Mouse (Mus musculus) regulatory T cell (primary cell): ENCODE results near the gene Gm21970.

Experiments used
- in situ Hi-C: fragments of 300-600 bp; cut with MboI, MseI; formaldehyde crosslinking; loops from one replicate; pipeline ENCODE4 v1.15.1; 2025; ENCODE audit warnings: high pct_unique_total_duplicates

Gene Gm21970

DNA sequence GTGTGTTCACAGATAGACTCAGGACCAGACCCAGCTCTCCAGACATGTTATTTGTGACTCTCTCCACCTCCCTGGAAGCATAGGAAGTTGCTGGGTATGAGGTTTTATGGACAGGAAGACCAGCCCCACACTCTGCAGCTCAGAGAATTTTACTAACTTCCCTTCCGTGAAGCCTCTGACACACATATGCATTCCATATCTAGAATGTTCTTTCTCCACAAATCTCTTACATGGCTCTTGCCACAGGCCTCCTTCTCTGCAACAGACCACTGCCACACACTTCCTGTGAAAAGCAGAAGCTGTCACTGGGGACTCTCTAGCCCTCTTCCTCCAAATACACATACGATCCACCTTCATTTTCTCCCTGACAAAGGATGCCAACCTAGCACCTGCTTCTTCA is 24.5 kb upstream of the Gm21970 start:
- in situ Hi-C loops, result loop anchor here (25.0 kb wide), 2 partner anchors 120 to 220 kb away; partner anchors contain the start of genes Ifnar1 and Tmem50b

DNA sequence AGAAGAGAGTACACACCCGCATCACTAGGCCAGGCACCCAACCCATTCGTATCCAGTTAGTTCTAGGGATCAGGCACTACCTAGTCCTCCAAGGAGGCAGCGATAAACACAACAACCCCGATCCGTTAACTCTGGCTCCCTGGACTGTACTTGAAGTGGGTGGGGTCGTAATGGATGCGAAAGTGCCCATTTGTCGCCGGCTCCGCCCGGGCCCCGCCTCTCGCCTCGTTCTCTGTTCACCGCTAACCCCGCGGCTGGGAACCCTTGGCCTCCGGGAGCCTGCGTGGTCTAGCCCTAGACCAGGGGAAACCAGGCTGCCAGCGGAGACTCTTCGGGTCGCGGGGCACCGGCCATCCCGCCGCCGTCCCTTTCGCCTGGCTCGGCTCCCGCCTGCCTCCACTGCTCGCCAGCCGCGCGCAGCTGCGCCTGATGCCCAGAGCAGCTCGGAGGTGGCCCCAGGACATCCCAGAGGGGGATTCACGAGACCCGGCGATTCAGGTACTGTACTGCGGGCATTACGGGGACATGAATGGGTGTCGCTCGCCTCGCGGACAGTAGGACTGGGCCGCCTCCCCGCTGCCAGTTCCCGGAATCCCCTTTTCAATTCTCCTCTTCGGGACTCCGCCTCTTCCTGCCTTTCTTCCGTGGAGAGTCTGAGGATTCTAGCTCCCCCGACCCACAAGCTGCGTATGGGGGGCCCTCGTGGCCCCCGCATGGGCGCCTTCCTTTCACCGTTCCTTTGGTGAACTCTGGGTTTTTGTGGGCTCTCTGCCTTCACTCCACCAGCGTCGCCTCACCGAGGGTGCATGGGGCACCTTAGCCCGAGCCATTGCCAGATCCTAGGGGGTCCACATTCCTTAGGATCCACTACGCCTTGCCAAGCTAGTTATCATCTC is 18.7 kb upstream of the Gm21970 start, which contains the start of gene Ifnar2:
Gene Ifnar2 (plus strand): TSS at position 207 of the 896 bp plus-strand sequence.
- in situ Hi-C loops, result loop anchor here (10.0 to 25.0 kb wide), 3 partner anchors 114 to 792 kb away; partner anchors contain the start of genes Ifnar1 and Tmem50b

DNA sequence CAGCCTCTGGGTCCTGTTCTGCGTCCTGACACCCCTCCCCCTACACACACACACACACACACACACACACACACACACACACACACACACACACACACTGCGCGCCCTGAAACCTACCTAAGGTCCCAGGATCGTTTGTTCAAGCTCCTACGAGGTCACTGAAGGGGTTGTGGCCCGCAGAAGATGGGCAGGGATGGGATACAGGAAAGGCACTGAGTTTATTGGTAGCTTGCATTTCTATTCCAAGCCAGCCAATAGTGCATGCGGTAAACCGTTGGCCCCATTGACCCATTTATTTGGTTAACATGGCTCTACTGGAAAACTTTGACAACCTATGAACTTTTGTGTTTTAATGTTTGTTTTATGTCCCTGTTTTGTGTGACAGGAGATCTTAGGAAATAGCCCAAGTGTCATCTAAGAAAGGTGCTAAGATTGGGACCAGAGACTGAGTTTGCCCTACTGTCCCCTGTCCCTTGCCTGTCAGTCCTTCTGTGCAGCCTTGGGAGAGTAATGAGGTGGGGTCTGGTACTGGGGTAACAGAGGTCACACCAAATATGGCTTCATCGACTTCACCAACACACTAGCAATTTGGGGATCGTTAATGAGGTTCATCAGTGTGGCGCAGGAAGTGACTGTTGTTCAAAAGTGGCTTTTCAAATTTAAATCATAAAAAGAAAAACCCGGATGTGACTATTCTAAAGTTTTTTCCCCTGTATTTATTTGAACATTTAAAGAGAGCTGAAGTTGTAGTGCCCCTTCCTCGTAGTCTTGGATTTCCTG is 17.9 kb upstream of the Gm21970 start:
- in situ Hi-C loops, result loop anchor here (10.0 to 25.0 kb wide), 3 partner anchors 114 to 791 kb away; partner anchors contain the start of genes Ifnar1 and Tmem50b

DNA sequence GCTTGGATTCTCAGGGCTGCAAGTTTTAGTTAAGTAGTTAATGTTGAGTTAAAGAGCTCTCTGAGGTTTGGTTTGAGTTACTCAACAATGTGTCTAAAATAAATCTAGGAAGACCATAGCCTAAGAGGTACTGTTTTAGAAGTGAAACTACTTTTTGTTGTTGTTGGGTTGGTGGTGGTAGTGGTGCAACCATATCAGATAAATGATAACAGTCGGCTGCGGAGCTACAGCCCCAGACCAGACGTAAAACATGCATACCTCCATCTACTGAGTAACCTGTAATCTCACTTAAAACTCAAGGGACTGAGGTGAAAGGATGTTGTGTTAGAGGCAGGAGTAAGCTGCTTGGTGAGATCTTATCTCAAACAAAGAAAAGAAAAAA is 17.3 kb upstream of the Gm21970 start:
- in situ Hi-C loops, result loop anchor here (10.0 to 25.0 kb wide), 3 partner anchors 113 to 791 kb away; partner anchors contain the start of genes Ifnar1 and Tmem50b

DNA sequence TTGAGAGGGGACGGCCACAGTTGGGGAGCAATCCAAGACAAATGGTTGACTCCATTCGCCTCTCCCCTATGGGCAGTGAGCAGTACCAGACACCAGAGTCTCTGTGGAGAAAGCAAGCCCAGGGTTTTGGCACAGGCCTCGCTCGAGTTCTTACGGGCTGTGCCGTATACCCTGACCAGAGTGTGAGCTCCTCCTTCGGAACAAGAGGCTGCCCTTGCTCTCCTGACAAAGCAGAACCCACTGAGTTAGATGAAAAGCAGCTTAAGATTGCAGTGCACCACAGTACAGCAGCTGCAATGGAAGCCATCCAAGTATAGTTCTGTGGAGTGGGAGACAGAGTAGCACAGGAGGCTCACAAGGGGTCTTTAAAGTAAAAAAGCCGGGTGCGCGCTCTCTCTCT is 14.8 kb upstream of the Gm21970 start:
- in situ Hi-C loops, result loop anchor here (10.0 kb wide), 1 partner anchor 788 kb away; no protein-coding TSS in a partner anchor

DNA sequence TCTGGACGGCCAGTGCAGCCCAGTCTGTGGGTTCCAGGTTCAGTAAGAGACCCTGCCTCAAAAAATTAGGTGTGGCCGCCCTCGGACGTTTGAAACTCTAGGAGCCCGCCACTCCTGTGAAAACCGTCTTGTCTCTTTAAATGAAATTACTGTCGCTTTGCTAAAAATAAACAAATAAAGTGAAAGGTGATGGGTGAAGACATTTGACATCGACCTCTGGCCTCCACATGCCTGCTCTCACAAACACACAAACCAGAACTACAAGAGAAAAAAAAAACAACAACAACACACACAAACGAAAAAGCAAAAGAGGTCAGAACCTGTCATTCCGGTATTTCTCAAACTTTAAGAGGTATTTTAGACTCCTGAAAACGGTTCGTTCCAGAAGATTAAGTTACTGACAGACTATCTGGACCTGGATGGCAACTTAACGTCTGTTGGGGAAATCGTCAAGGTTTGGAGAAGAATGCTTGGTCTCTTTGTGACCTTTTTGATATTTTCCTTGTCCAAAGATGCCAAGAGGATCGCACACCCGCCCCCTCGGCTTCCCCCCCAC is 13.0 kb upstream of the Gm21970 start:
- in situ Hi-C loops, result loop anchor here (10.0 kb wide), 1 partner anchor 786 kb away; no protein-coding TSS in a partner anchor

DNA sequence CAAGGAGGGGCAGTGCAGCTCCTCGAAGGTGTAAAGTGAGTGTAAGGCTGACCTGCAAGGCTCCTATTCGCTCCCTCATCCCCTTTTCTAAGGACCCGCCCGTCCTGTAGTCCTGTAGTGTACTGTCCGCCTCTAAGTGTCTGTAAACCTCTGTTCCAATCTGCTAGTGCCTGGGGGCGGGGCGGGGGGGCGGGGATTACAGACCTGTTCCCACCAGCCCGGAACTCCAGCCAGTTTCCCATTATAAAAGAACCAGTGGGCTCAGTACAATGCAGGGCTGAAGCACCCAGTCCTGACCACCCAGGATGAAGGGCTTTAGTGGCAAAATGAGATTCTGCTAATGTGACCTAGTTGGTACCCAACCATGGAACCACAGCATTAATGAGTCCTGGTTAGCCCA is 12.5 kb upstream of the Gm21970 start:
- in situ Hi-C loops, result loop anchor here (10.0 kb wide), 1 partner anchor 786 kb away; no protein-coding TSS in a partner anchor

DNA sequence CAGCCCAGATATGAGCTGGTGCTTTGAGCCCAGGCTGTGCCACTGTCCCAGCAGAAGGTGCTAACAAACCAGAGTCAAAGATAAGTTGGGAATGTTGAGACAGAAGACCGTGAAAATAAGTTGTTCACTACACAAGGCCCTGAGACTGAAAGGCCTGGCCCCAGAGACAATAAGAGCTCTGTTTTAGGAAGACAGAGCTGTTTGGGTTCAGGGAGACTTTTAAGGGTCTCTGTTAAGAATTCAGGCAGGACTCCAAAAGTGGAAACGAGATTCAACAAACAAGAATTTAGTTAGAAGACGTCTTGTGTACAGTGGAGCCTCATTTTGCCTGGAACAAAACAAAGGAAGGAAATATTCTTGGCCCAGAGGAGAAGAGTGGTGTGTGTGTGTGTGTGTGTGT is 12.1 kb upstream of the Gm21970 start:
- in situ Hi-C loops, result loop anchor here (10.0 kb wide), 1 partner anchor 785 kb away; no protein-coding TSS in a partner anchor

DNA sequence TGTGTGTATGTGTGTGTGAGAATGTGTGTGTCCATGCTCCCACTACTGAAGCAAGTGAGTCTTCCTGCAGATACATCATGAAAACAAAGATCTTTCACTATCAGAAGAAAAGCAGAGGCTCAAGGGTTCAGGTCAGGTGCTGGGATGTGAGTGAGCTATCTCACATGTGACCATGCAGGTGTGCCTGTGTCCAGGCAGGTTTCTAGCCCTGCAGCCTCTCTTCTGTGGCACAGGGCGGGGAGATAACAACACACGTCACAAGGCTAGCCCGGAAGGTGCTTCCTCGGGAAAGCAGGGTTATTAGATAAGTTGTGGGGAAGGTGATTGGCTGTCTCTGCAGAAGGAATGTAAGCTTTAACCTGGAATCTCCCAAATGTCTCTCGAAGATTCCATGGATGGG is 11.4 kb upstream of the Gm21970 start:
- in situ Hi-C loops, result no loop called here

DNA sequence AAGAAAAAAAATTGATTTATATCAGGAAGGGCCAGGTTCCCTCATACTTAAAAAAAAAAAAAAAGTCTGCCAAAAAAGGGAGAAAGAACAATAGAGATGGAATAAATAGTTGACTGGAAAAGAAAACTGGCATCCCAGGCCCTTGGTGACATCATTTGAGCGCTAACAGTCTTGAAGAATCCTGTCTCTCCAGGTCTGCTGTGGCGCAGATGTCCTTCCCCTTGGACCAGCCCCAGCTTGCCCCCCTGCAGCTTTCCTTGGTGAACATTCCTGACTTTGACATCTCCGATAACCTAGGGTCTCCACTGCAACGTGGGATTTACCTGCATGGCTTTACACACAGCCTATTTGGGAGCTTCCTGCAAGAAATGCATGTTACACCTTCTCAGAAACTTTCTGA is 9.9 kb upstream of the Gm21970 start:
- in situ Hi-C loops, result no loop called here

DNA sequence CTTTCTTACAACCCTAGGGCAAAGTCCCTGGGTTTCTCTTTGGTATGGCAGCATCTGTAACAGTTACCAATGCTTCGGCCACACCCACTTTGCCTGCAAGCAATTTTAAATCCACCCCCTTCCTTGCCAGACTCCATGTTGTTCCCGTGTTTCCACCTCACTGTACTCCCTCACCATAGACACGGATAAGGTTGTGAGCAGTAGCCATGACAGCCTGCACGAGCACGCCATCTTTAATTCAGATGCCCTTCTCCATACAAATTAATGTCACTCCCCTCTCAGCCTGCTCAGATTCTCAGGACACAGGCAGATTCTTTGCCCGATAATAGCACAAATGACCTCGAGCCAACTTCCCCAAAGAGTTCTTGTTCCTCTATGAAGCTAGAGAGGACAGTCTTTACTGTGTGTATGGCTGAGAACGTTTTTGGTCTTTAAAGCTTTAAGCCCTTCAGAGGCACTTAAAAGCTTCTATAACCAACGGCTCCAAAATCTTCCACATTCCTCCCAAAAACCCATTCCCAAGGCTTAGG is 9.2 kb upstream of the Gm21970 start:
- in situ Hi-C loops, result no loop called here

DNA sequence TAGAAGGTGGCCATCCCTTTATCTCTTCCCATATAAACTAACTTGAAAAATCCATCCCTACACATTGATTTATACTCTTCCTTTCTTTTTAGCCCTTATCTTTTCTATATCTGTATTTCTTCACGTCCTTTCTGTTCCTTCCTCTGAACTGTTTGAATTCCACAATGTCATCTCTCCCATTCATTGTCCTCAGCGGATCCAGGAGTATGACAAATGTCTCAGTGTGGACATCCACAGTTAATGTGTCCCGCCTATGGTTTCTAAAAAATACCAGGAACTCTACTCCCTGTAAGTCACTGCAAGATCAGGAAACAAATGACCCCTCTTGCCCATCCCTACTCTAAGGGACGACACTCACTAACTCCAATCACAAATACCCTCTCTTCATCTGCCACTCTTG is 7.3 kb upstream of the Gm21970 start:
- in situ Hi-C loops, result no loop called here

DNA sequence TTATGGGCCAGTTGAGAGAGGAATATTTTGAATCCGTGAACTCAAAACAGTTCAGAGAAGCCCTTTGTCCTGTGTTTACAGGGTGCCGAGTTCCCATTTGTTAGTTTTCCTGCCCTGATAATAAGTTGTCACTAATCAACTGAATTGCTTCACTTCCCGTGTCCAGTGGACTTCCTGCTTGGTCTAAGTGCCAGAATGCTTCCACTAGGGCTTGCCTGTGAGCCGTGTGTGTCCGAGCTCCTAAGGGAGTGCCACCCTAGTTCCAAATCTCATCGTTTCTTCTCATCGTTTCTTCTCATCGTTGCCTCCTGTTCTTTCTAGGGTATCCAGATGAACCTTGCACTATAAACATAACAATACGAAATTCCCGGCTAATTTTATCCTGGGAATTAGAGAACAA is 5.9 kb upstream of the Gm21970 start:
- in situ Hi-C loops, result no loop called here

DNA sequence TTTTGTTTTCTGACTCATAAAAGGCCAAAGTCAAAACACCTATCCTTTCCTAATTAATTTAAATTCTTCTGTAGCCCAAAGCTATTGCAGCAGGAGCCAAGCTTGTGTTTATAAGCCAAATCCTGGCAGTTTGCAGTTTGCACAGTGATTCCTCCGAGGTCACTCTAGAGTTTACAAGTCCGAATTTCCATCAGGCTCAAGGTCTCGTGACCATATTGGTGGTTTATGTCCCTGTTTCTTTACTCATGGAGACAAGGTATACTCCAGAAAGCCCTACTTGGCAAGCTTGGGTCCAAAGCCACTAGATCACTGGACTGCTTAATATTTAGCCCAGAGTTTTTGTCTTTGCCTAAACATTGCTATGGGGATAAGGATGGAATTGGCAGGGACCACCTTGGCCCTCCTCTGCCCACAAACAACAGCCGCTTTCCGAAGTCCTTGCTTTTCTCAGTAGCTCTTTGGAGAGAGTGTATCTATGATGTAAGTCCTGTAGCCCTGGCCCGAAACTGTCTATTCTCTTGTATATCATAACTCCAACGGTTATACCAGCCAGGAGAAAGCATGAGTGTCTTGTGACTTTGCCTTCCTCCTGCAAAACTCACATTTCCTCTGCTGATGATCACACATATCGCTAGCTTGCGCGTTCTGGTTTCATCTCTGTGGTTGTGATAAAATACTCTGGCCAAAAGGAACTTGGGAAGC is 5.0 kb upstream of the Gm21970 start:
- in situ Hi-C loops, result no loop called here

DNA sequence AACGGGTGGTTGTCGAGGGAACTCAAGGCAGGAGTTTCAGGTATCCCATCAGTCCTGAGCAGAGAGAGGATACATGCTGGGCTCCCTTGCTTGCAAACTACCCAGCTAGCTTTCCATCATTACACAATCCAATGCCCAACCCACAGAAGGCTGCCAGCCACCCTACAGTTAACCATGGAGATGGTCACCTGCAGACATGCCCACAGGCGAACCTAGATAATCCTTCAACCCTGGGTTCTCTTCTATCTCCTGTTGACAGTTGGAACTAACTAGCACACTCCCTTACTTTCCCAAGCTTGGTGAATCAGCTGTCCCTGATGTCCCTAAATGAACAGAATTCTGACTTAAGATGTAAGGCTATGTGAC is 4.4 kb upstream of the Gm21970 start:
- in situ Hi-C loops, result no loop called here

DNA sequence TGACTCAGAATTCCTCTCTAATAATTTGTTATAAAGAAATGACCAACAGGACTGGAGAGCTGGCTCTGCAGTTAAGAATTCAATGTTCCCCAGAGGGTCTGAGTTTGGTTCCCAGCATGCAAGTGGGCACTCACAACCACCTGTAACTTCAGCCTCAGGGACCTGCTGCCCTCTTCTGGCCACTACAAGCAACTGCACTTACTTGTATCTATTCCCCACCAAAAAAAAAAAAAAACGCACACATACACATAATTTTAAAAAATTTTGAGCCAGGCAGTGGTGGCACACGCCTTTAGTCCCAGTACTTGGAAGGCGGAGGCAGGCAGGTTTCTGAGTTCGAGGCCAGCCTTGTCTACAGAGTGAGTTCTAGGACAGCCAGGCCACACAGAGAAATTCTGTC is 1.4 kb upstream of the Gm21970 start:
- in situ Hi-C loops, result no loop called here

DNA sequence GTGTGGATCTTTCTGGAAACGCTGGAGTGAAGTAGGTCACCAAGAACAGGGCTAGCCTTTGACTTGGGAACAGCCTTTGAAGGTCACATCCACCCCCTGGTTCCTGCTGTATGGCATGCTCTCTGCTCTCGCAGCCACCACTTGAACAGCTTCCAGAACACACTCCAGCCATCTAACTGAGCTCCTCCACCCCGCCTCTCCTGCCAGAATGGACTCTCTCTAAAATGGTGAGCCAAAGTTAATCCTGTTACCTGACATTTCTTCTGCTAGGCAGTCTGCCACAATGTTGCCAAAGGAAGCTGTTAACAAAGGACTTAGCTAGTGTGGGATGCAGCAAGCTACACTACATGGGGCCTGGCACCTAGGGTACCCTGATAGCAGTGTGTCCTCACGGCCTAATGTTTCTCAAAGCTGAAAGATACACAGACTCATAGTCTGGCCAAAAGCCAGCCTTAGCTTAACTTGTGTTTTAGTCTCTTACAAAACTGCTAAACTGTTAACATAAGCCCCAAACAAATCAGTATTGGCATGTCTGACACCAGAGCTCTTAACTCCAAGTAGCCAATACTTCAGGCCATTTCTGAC is 3.4 kb downstream of the Gm21970 start:
- in situ Hi-C loops, result no loop called here

DNA sequence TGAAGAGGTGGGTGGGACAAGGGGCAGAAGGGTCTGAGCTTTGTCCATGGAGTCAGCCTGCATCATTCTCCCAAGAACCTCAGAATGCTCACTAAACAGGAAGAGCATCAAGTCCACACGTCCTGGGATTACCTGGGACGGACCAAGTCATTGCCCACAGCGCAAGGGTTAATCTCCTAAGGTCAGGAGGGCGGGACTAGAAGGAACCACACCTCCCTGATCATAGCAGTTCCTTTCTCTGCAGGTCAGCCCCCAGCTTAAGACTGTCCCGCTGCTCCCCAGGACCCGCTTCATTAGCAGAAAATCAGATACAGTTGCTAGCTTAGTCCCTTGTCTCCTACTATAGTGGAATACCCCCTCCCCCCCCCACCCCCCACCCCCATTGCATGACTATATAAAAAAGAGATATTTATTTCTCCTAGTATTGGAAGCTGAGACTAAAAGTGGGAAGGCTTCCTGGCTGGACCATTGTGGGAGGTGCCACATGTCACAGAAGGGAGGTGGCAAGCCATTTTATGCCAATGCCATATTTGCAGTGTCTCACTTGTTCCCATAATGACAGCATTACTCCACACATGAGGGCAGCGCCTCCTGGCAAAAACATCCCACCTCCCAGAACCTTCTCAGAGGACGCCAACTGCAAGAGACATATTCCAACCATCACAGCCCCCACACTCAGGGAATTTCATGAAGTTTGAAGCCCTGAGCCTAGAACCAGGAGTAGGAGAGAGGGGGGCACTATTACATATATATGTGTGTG is 4.3 kb downstream of the Gm21970 start:
- in situ Hi-C loops, result no loop called here

DNA sequence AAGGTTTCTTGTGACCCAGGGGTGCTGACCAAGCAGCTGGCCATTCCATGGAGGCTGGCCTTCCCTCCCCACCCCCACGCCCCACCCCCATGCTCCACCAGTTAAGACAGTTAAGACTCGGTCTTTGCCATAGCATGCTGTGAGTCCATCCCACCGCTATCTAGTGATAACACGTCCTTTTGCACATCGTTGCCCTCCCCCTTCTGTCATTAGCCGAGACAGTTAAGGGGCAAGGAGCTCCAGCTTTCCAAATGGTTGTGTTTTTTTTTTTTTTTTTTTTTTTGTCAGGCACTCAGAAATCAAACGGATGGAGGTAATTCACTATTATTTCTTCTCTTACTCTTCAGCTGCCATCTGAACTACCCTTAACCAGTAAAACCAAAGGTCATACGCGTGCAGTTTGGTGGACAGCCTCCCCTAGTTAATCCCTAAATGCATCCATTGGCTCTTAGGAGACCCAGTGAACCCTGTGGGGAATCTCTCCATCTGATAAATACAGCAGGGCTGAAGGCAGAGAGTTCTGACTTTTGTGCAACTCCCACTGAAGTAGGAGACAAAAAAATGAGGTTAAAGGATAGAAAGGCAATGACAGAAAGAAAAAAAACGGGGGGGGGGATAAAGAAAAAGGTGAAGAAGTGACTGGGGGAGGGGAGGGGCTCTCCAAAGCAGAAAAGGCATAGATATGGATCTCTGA is 5.5 kb downstream of the Gm21970 start:
- in situ Hi-C loops, result no loop called here
